Mouse (Mus musculus): ENCODE measurements around the gene Uqcrfs1.

Uqcrfs1 gene

GRCm38 (mm10) chr13:30544856-30545604 lies at the start of gene Uqcrfs1:
Gene Uqcrfs1, minus strand, starts transcription at chr13:30545362.
- DNase-seq (ENCODE audit: low spot score in 2 of 2) = peak; percentile 91 to 97

GRCm38 (mm10) chr13:30585786-30586185 lies 40.6 kb upstream of the Uqcrfs1 start:
- no peak for DNase-seq (ENCODE audit: low spot score in 2 of 2)

GRCm38 (mm10) chr13:30582541-30582940 lies 37.4 kb upstream of the Uqcrfs1 start:
- DNase-seq (ENCODE audit: low spot score in 2 of 2) = no peak

GRCm38 (mm10) chr13:30578806-30579205 lies 33.6 kb upstream of the Uqcrfs1 start:
- no peak for DNase-seq (ENCODE audit: low spot score in 2 of 2)

- no peak for DNase-seq (ENCODE audit: low spot score in 2 of 2)
Measured at GRCm38 (mm10) chr13:30576819-30577218, 31.7 kb upstream of the Uqcrfs1 start.

- DNase-seq (ENCODE audit: low spot score in 2 of 2) = no peak
Measured at GRCm38 (mm10) chr13:30572971-30573370, 27.8 kb upstream of the Uqcrfs1 start.

GRCm38 (mm10) chr13:30570182-30570581 lies 25.0 kb upstream of the Uqcrfs1 start:
- DNase-seq (ENCODE audit: low spot score in 2 of 2) = no peak

GRCm38 (mm10) chr13:30567571-30567970 lies 22.4 kb upstream of the Uqcrfs1 start:
- no peak for DNase-seq (ENCODE audit: low spot score in 2 of 2)

- peak; percentile 30 to 57 for DNase-seq (ENCODE audit: low spot score in 2 of 2)
Measured at GRCm38 (mm10) chr13:30566767-30567166, 21.6 kb upstream of the Uqcrfs1 start.

- DNase-seq (ENCODE audit: low spot score in 2 of 2) = no peak
Measured at GRCm38 (mm10) chr13:30560603-30561002, 15.4 kb upstream of the Uqcrfs1 start.

- DNase-seq (ENCODE audit: low spot score in 2 of 2) = no peak
Measured at GRCm38 (mm10) chr13:30560052-30560451, 14.9 kb upstream of the Uqcrfs1 start.

GRCm38 (mm10) chr13:30557751-30558150 lies 12.6 kb upstream of the Uqcrfs1 start:
- no peak for DNase-seq (ENCODE audit: low spot score in 2 of 2)

- no peak for DNase-seq (ENCODE audit: low spot score in 2 of 2)
Measured at GRCm38 (mm10) chr13:30553051-30553587, 8.0 kb upstream of the Uqcrfs1 start.

GRCm38 (mm10) chr13:30549339-30549738 lies 4.2 kb upstream of the Uqcrfs1 start:
- DNase-seq (ENCODE audit: low spot score in 2 of 2) = no peak

GRCm38 (mm10) chr13:30548835-30549234 lies 3.7 kb upstream of the Uqcrfs1 start:
- DNase-seq (ENCODE audit: low spot score in 2 of 2) = peak; percentile 41 to 59

GRCm38 (mm10) chr13:30530761-30531160 lies 14.4 kb downstream of the Uqcrfs1 start:
- peak in 1 of 2 experiments; percentile 51 for DNase-seq (ENCODE audit: low spot score in 2 of 2)

- DNase-seq (ENCODE audit: low spot score in 2 of 2) = no peak
Measured at GRCm38 (mm10) chr13:30524961-30525360, 20.2 kb downstream of the Uqcrfs1 start.

- DNase-seq (ENCODE audit: low spot score in 2 of 2) = no peak
Measured at GRCm38 (mm10) chr13:30523971-30524370, 21.2 kb downstream of the Uqcrfs1 start.

- no peak for DNase-seq (ENCODE audit: low spot score in 2 of 2)
Measured at GRCm38 (mm10) chr13:30523246-30523891, 21.8 kb downstream of the Uqcrfs1 start.

- DNase-seq (ENCODE audit: low spot score in 2 of 2) = no peak
Measured at GRCm38 (mm10) chr13:30521282-30521902, 23.8 kb downstream of the Uqcrfs1 start.

- no peak for DNase-seq (ENCODE audit: low spot score in 2 of 2)
Measured at GRCm38 (mm10) chr13:30518191-30518590, 27.0 kb downstream of the Uqcrfs1 start.

GRCm38 (mm10) chr13:30507651-30508050 lies 37.5 kb downstream of the Uqcrfs1 start:
- no peak for DNase-seq (ENCODE audit: low spot score in 2 of 2)
